Mouse (Mus musculus): Measurements from ENCODE around the gene Immp2l. TPM values are rescaled to one million over a fixed set of nuclear protein-coding genes. Genes with fewer than 3 reads are reported as not detected.

The Immp2l gene
- polyA plus RNA-seq, 1 experiment from 2014 or later: 10.6 TPM

DNA sequence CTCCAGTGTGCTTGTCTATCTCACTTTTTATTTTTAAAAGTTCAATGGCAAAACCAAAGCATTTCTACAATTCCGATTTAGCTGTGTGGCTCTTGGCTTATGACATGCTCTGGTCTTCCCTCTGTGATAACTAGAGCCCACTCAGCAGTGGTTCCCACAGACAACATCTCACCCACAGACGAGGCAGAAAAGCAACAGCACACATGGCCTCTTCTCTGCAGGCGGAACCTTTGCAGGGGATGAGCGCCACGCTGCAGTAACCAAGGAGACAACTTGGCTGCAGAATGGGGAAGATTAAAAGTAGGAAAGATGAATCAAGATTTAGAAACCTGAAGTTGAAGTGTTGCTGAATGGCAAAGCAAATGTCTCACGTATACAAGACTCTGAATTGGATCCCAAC, 597.5 kb downstream of the Immp2l start:
- ATAC-seq (ENCODE audit: low FRiP score): no peak
- 89% methylated on average over 6 of the region's 6 CpGs for WGBS

DNA sequence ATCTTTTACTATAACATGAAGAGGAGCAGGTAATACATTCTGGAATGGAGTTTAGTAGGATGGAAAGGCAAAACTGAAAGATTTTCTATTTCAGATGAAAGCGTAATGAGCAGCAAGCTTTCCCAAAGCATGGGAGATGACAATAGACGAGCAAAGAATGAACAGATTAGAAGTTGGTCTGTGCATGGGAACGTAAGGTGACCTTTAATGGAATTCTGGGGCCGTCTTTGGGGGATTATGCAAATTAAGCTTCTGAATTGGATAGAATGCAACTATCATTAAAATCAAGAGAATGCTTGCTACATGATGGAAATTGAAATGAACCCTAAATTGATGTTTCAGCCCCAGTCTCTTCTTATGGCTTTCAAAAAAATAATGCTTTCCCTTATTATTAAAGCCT, 619.4 kb downstream of the Immp2l start:
- H3K27me3 ChIP-seq: no peaks in the 10 kb centered on the region
- no peak overlapping the region for H3K27ac ChIP-seq
- no peak overlapping the region for H3K4me3 ChIP-seq
- H3K9ac ChIP-seq: no peak overlapping the region
- no peaks in the 10 kb centered on the region for H3K36me3 ChIP-seq
- H3K9me3 ChIP-seq (replicated peaks): no peaks in the 10 kb centered on the region
- no peak overlapping the region for H3K4me2 ChIP-seq (replicated peaks)
- peaks cover 18% of the 10 kb centered on the region for H3K4me1 ChIP-seq
- no peak for ATAC-seq (ENCODE audit: low FRiP score)
- 36% methylated on average over 4 of the region's 4 CpGs for WGBS

More for the DNA sequence above, 597.5 kb downstream of the Immp2l start:
- no peaks in the 10 kb centered on the region for H3K36me3 ChIP-seq
- H3K4me1 ChIP-seq: no peaks in the 10 kb centered on the region
- H3K9ac ChIP-seq: no peak overlapping the region
- H3K9me3 ChIP-seq (replicated peaks): no peaks in the 10 kb centered on the region
- H3K27ac ChIP-seq: no peak overlapping the region
- H3K27me3 ChIP-seq: no peaks in the 10 kb centered on the region
- no peak overlapping the region for H3K4me2 ChIP-seq (replicated peaks)
- H3K4me3 ChIP-seq: no peak overlapping the region

DNA sequence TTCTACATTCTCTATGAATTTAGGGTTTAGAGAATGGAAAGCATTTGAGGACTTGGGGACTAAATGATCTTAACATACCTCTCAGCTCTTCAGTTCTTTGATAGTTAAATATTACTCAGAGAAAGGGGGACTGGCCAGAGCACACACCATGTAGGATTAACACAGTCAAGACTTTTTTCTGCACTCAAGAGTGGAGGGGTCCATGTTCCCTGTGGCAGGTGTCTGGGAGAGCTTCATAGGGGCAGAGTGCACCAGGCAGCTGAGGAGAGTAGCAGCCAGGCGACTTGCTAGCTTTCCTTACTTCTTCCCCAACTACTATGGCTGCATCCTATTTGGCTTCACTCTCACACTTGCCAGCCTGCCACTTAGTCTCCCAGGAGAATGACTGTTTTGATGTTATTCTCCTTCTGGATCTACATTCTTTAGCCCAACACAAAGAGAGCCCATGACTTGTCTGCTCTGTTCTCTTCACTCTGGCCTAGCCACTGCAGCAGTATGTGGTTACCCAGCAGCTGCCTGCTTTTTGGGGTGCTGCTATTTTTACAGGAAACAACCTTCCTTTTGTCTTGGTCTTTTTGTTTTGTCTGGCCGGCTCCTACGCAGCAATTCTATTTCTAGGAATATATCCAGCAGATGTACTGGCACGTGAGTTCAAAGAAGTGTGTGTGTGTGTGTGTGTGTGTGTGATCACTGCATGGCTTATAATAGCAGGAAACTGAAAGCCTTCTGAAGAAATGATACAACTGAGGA, 621.1 kb downstream of the Immp2l start:
- peaks cover 21% of the 10 kb centered on the region for H3K4me1 ChIP-seq
- no peak overlapping the region for H3K9ac ChIP-seq
- no peak overlapping the region for H3K4me3 ChIP-seq
- no peaks in the 10 kb centered on the region for H3K27me3 ChIP-seq
- H3K36me3 ChIP-seq: no peaks in the 10 kb centered on the region
- ATAC-seq (ENCODE audit: low FRiP score): no peak
- 53% methylated on average over 4 of the region's 4 CpGs for WGBS
- no peak overlapping the region; the same call in 1 of the 2 replicates for H3K27ac ChIP-seq
- no peaks in the 10 kb centered on the region for H3K9me3 ChIP-seq (replicated peaks)
- H3K4me2 ChIP-seq (replicated peaks): no peak overlapping the region

DNA sequence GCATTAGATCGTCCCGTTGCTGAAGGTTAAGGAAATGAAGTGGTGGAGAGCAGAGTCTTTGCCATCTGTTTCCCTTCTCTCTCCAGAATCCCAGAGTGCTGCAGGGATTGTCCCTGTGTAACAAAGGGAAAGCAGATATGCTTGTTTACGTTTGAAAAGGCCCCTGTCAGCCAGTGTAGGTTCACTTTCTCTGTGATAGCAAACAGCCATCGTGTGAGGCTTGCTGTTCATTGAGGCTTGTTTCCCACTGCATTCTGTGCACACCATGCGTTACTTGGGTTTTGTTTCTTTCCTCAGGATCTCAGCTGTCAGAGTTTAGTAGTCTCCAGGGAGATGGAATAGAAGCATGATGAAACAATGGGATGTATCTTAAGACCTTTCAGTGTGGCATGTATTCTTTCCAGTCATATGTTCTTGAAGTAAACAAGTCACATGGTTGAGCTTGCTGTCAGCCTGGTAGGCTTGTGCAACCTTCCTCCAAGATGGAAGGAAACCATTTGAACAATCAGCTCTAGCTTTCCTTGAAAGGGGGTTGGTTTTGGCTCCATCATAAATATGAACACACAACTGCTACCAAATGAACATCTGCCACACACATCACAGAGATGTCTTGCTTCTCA, 623.2 kb downstream of the Immp2l start:
- peak; percentile 91 for ATAC-seq (ENCODE audit: low FRiP score)
- WGBS: 8% methylated on average over 5 of the region's 5 CpGs
- Histone ChIP-seq H3K9ac (no peak overlapping the region), H3K4me2 (replicated peaks) (no peak overlapping the region), H3K27me3 (no peaks in the 10 kb centered on the region), H3K27ac (peak overlapping the region; percentile 36; the same call in 1 of the 2 replicates), H3K36me3 (no peaks in the 10 kb centered on the region), H3K4me3 (no peak overlapping the region), H3K9me3 (replicated peaks) (no peaks in the 10 kb centered on the region), H3K4me1 (peaks cover 26% of the 10 kb centered on the region)

DNA sequence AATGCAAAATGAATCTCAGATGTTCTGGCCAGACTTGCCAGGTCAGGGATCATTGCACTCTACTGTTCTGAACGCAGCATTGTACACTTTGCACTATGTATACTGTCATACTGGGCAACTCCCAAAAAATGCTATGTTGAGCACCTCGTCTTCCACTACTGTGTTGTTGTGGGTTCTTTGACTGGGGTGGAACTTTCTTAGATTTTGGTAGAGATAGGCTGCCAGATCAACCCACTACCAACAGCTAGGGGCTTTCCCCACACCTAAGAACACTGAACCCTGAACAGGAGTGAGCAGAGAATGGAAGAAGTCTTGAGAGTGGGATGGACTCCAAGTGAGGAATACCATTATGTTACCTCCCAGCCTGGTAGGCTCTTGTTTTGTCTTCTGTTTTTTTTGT, 623.8 kb downstream of the Immp2l start:
- 74% methylated on average over 2 of the region's 2 CpGs for WGBS
- Histone ChIP-seq H3K36me3 (no peaks in the 10 kb centered on the region), H3K4me1 (peaks cover 26% of the 10 kb centered on the region), H3K9me3 (replicated peaks) (no peaks in the 10 kb centered on the region), H3K4me3 (no peak overlapping the region), H3K9ac (no peak overlapping the region), H3K27me3 (no peaks in the 10 kb centered on the region), H3K4me2 (replicated peaks) (no peak overlapping the region), H3K27ac (no peak overlapping the region)
- no peak for ATAC-seq (ENCODE audit: low FRiP score)

DNA sequence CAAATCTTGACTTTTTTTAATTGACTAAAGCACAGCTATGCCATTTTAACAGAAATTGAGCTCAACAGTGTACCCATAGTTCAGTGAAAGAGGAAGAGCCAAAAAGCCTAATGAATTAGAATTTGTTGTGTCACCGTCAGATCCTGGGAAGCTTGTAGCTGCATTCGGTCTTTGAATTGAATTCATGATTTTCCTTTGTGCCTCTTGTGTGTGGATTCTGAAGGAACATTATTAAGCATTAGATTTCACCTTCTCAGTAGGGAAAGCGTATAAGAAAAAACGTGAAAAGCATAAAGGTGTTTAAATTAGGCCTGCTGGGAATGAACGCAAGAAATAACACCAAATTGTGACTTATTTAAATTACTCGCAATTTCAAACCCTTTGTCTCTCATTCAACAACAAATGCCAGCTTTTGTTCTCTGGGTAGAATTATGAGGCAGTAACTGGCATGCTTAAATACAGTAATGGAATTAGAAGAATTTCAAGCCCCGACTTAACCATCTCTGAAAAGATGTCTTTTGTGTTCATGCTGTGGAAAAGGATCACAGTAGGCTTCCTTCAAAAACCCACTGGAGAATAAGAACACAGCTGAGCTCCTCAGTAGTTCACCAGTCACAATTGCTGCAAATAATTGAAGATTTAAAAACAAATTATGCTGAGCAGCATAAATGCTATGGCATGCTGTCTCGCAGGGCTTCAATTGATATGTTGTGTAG, 626.1 kb downstream of the Immp2l start:
- H3K4me1 ChIP-seq: peaks cover 24% of the 10 kb centered on the region
- no peaks in the 10 kb centered on the region for H3K9me3 ChIP-seq (replicated peaks)
- ATAC-seq (ENCODE audit: low FRiP score): no peak
- no peaks in the 10 kb centered on the region for H3K36me3 ChIP-seq
- H3K27me3 ChIP-seq: no peaks in the 10 kb centered on the region
- H3K27ac ChIP-seq: no peak overlapping the region
- no peak overlapping the region for H3K9ac ChIP-seq
- WGBS: 51% methylated on average over 8 of the region's 8 CpGs
- H3K4me3 ChIP-seq: no peak overlapping the region
- no peak overlapping the region for H3K4me2 ChIP-seq (replicated peaks)

DNA sequence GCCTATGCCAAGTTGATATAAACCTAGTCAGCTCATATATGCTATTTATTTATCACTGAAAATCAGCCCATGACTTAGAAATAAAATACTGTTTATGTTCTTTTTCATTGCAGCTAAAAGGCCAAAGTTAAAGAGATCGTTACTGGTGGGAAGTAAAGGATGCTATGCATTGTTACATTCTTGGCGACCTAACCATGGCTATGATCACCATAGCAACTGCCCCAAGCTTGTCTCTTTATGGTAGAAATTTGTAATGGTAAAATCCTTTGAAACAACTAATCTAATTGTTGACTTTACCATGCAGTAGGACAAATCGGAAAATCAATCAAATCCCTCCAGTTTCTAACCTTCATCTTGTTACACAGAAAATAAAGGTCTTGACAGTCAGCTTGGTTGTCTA, 644.4 kb downstream of the Immp2l start:
- H3K36me3 ChIP-seq: no peaks in the 10 kb centered on the region
- H3K9ac ChIP-seq: no peak overlapping the region
- H3K4me1 ChIP-seq: no peaks in the 10 kb centered on the region
- no peak overlapping the region for H3K4me3 ChIP-seq
- WGBS: 48% methylated on average over 3 of the region's 3 CpGs
- ATAC-seq (ENCODE audit: low FRiP score): no peak
- H3K27me3 ChIP-seq: no peaks in the 10 kb centered on the region
- no peaks in the 10 kb centered on the region for H3K9me3 ChIP-seq (replicated peaks)
- no peak overlapping the region for H3K27ac ChIP-seq
- no peak overlapping the region for H3K4me2 ChIP-seq (replicated peaks)

DNA sequence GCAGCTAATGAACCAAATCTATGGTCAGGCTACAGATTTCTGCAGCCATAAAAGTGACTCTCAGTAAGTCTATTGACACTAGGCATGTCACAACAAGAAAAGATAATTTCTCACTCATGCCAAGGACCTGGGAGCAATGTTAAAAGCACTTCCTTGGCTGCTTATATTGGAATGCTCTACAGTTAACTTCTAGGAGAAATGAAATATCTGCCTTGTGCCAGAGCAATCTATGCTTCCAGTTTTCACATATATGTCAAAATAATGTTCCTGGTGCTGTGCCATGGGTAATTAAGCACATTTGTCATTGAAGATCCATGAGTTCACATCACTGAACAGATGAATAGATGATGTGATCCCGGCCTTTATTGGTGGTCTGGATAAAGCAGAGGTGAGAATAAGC, 645.6 kb downstream of the Immp2l start:
- ATAC-seq (ENCODE audit: low FRiP score): no peak
- no peak overlapping the region for H3K9ac ChIP-seq
- H3K9me3 ChIP-seq (replicated peaks): no peaks in the 10 kb centered on the region
- H3K36me3 ChIP-seq: no peaks in the 10 kb centered on the region
- WGBS: 86% methylated on average over 1 of the region's 1 CpGs
- no peak overlapping the region for H3K27ac ChIP-seq
- no peak overlapping the region for H3K4me3 ChIP-seq
- H3K27me3 ChIP-seq: no peaks in the 10 kb centered on the region
- H3K4me1 ChIP-seq: no peaks in the 10 kb centered on the region
- H3K4me2 ChIP-seq (replicated peaks): no peak overlapping the region

DNA sequence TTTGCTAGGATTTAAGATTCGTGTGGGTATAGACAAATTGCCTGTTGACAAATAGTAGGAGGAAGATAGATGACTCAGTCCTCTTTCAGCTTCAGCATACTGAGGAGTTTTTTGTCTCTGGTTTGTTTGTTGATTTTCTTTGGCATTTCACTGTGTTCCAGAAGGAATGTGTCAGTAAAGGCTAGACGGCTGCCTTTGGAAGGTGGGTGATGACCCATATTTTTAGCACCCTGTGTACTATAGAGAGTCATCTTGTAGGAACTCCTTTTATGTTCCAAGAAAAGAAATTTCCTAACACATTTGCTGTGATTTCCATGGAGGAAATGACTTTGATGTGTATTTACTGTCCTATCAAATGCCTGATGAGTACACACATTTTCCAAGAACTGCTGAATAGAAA, 651.0 kb downstream of the Immp2l start:
- 53% methylated on average over 2 of the region's 2 CpGs for WGBS
- H3K36me3 ChIP-seq: no peaks in the 10 kb centered on the region
- no peaks in the 10 kb centered on the region for H3K27me3 ChIP-seq
- H3K27ac ChIP-seq: no peak overlapping the region
- H3K9ac ChIP-seq: no peak overlapping the region
- no peak for ATAC-seq (ENCODE audit: low FRiP score)
- H3K4me1 ChIP-seq: no peaks in the 10 kb centered on the region
- H3K9me3 ChIP-seq (replicated peaks): no peaks in the 10 kb centered on the region
- H3K4me2 ChIP-seq (replicated peaks): no peak overlapping the region
- H3K4me3 ChIP-seq: no peak overlapping the region

DNA sequence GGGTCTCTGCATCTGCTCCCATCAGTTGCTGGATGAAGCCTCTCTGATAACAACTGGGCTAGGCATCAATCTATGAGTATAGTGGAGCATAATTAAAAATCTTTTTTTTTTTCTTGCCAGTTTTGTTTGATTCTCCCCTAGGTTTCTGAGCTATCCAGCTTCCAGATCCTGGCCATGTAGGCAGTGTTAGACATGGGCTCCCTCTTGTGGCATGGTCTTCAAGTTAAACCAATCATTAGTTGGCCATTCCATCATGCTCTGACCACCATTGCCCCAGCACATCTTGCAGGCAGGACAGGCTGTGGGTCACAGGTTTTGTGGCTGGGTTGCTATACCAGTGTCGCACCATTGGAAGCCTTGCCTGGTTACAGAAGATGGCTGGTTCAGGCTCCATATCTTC, 656.3 kb downstream of the Immp2l start:
- ATAC-seq (ENCODE audit: low FRiP score): no peak
- H3K4me3 ChIP-seq: no peak overlapping the region

DNA sequence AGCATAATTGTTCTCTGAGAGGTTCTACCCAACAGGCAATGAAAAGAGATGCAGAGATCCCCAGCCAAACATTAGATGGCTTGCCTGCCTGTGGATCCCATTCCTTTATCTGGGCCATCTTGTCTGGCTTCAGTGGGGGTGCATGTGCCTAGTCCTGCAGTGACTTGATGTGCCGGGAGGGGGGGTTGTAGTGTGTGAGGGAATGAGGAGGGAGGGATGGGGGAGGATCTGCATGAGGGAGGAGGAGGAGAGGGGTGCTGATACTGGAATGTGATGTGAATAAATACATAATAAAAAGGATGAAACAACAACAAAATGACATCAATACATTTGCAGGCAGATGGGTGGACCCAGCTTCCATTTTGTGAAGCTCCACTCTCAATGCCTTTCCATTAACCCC, 658.3 kb downstream of the Immp2l start:
- Histone ChIP-seq H3K4me1 (no peaks in the 10 kb centered on the region), H3K9me3 (replicated peaks) (no peaks in the 10 kb centered on the region), H3K4me3 (no peak overlapping the region), H3K27ac (no peak overlapping the region), H3K36me3 (no peaks in the 10 kb centered on the region), H3K4me2 (replicated peaks) (no peak overlapping the region), H3K27me3 (no peaks in the 10 kb centered on the region), H3K9ac (no peak overlapping the region)
- 60% methylated on average over 1 of the region's 1 CpGs for WGBS
- no peak for ATAC-seq (ENCODE audit: low FRiP score)

More for the DNA sequence above, 656.3 kb downstream of the Immp2l start:
- Histone ChIP-seq H3K27me3 (no peaks in the 10 kb centered on the region), H3K9me3 (replicated peaks) (no peaks in the 10 kb centered on the region), H3K36me3 (no peaks in the 10 kb centered on the region), H3K4me1 (no peaks in the 10 kb centered on the region), H3K9ac (no peak overlapping the region), H3K4me2 (replicated peaks) (no peak overlapping the region), H3K27ac (no peak overlapping the region)
- WGBS: 90% methylated on average over 1 of the region's 1 CpGs

DNA sequence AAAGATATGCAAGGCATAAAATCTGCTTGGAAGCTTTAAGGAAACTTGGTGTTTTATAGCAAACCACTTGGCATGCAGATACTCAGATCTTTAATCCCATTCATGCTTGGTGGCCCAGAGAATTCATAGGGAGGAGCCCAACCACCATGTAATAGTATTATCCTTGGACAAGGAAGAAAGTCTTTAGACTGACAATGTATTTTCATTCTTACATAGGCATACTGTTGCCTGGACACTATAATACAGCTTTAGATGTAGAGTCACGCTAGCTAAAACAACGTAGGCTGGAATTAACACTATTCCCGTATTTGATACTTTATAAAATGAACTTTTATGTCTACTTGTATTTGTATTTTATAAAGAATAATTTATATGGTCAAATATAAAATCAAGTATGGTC, 665.9 kb downstream of the Immp2l start:
- Histone ChIP-seq H3K4me2 (replicated peaks) (no peak overlapping the region), H3K4me1 (no peaks in the 10 kb centered on the region), H3K36me3 (no peaks in the 10 kb centered on the region), H3K9me3 (replicated peaks) (no peaks in the 10 kb centered on the region), H3K27me3 (no peaks in the 10 kb centered on the region), H3K4me3 (no peak overlapping the region), H3K27ac (no peak overlapping the region), H3K9ac (no peak overlapping the region)
- no peak for ATAC-seq (ENCODE audit: low FRiP score)
- WGBS: 87% methylated on average over 3 of the region's 3 CpGs
